Mouse (Mus musculus) embryonic facial prominence, embryonic 10.5 days (tissue): Measurements from ENCODE around the gene Tnfrsf8. TPM values are rescaled to one million over a fixed set of nuclear protein-coding genes. Genes with fewer than 3 reads are reported as not detected.
"Not testable (repeated sequence)": the region's sequence is repeated elsewhere in the genome, so short reads cannot be mapped to it uniquely, and the experiment has no call there.

Source experiments
- DNase-seq: peaks from one replicate; pipeline ENCODE4 v3.0.0-alpha.2; 2017; ENCODE audit warnings: low spot score
- H3K27ac ChIP-seq: fragments of 300-500 bp; sonication (generic); replicated peaks from 2 replicates; pipeline ENCODE4 v1.5.1; 2016; ENCODE audit warnings: mild to moderate bottlenecking
- H3K27me3 ChIP-seq: fragments of 300-500 bp; sonication (generic); replicated peaks from 2 replicates; pipeline ENCODE4 v1.6.1; 2016; ENCODE audit warnings: low read depth, mild to moderate bottlenecking; ENCODE audit not compliant: poor library complexity, severe bottlenecking
- H3K36me3 ChIP-seq: fragments of 300-500 bp; sonication (generic); replicated peaks from 2 replicates; pipeline ENCODE4 v1.6.1; 2016; ENCODE audit warnings: mild to moderate bottlenecking, moderate library complexity
- H3K4me1 ChIP-seq: fragments of 300-500 bp; sonication (generic); 2 replicates; pipeline ENCODE4 v1.6.1; 2016
- H3K4me3 ChIP-seq: fragments of 300-500 bp; sonication (generic); 2 replicates; pipeline ENCODE4 v1.5.1; 2016; ENCODE audit warnings: mild to moderate bottlenecking, moderate library complexity
- H3K9me3 ChIP-seq: fragments of 300-500 bp; sonication (generic); 2 replicates; pipeline ENCODE4 v1.6.1; 2016; ENCODE audit warnings: mild to moderate bottlenecking
- WGBS: fragments of 180-500 bp; shearing (Covaris S2); methylation state at CpG from one replicate; pipeline ENCODE4 v1.1.7; 2016; 5-methylcytosine and 5-hydroxymethylcytosine counted together
- polyA plus RNA-seq: library from polyadenylated mRNA; unstranded; fragments of >200 nt; fragmentation: Nextera tagmentation; extraction: Ambion mirVana; gene quantifications from 2 replicates; pipeline ENCODE4 v1.2.1, GENCODE M21; 2016

Gene Tnfrsf8
- polyA plus RNA-seq, 1 experiment from 2014 or later, result not detected

- H3K27ac ChIP-seq, result no peak overlapping the region
- H3K36me3 ChIP-seq, result no peaks in the 10 kb centered on the region
- H3K27me3 ChIP-seq, result no peaks in the 10 kb centered on the region
- no peak for DNase-seq
- WGBS, result 81% methylated on average over 8 of the region's 8 CpGs
- H3K4me3 ChIP-seq, result no peak overlapping the region
- H3K9me3 ChIP-seq, result no peaks in the 10 kb centered on the region
- H3K4me1 ChIP-seq, result no peaks in the 10 kb centered on the region
Measured at GRCm38 (mm10) chr4:145322995-145323627, 8.1 kb upstream of the Tnfrsf8 start.

- no peak overlapping the region for H3K4me3 ChIP-seq
- no peak for DNase-seq
- no peaks in the 10 kb centered on the region for H3K27me3 ChIP-seq
- WGBS, result 90% methylated on average over 5 of the region's 5 CpGs
- no peak overlapping the region for H3K27ac ChIP-seq
- H3K36me3 ChIP-seq, result no peaks in the 10 kb centered on the region
- no peaks in the 10 kb centered on the region for H3K9me3 ChIP-seq
- no peaks in the 10 kb centered on the region for H3K4me1 ChIP-seq
Measured at GRCm38 (mm10) chr4:145322211-145322610, 7.2 kb upstream of the Tnfrsf8 start.

GRCm38 (mm10) chr4:145320624-145321023 is 5.7 kb upstream of the Tnfrsf8 start:
- Histone ChIP-seq H3K36me3 (no peaks in the 10 kb centered on the region), H3K4me1 (no peaks in the 10 kb centered on the region), H3K4me3 (no peak overlapping the region), H3K27me3 (peaks cover 6% of the 10 kb centered on the region), H3K9me3 (no peaks in the 10 kb centered on the region), H3K27ac (no peak overlapping the region)
- WGBS, result 79% methylated on average over 4 of the region's 4 CpGs
- no peak for DNase-seq

- H3K27ac ChIP-seq, result no peak overlapping the region
- H3K36me3 ChIP-seq, result no peaks in the 10 kb centered on the region
- H3K27me3 ChIP-seq, result peaks cover 17% of the 10 kb centered on the region
- H3K4me3 ChIP-seq, result no peak overlapping the region
- DNase-seq, result no peak
- no peaks in the 10 kb centered on the region for H3K9me3 ChIP-seq
- WGBS, result 67% methylated on average over 4 of the region's 4 CpGs
- H3K4me1 ChIP-seq, result peaks cover 5% of the 10 kb centered on the region; the same call in 1 of the 2 replicates
Measured at GRCm38 (mm10) chr4:145319274-145320226, 4.6 kb upstream of the Tnfrsf8 start.

- peaks cover 5% of the 10 kb centered on the region; the same call in 1 of the 2 replicates for H3K4me1 ChIP-seq
- DNase-seq, result no peak
- H3K27me3 ChIP-seq, result peaks cover 26% of the 10 kb centered on the region
- H3K27ac ChIP-seq, result no peak overlapping the region
- H3K9me3 ChIP-seq, result no peaks in the 10 kb centered on the region
- no peak overlapping the region for H3K4me3 ChIP-seq
- no peaks in the 10 kb centered on the region for H3K36me3 ChIP-seq
- 84% methylated on average over 5 of the region's 5 CpGs for WGBS
Measured at GRCm38 (mm10) chr4:145316708-145317107, 1.7 kb upstream of the Tnfrsf8 start.

- H3K27ac ChIP-seq, result no peak overlapping the region
- no peaks in the 10 kb centered on the region for H3K9me3 ChIP-seq
- H3K4me1 ChIP-seq, result peaks cover 5% of the 10 kb centered on the region; the same call in 1 of the 2 replicates
- H3K4me3 ChIP-seq, result no peak overlapping the region
- DNase-seq, result no peak
- 90% methylated on average over 4 of the region's 4 CpGs for WGBS
- no peaks in the 10 kb centered on the region for H3K36me3 ChIP-seq
- H3K27me3 ChIP-seq, result peaks cover 26% of the 10 kb centered on the region
Measured at GRCm38 (mm10) chr4:145313966-145314365, 998 bp downstream of the Tnfrsf8 start.

- WGBS, result 90% methylated on average over 3 of the region's 3 CpGs
- no peak overlapping the region for H3K4me3 ChIP-seq
- H3K27me3 ChIP-seq, result peaks cover 26% of the 10 kb centered on the region
Measured at GRCm38 (mm10) chr4:145313256-145313655, 1.7 kb downstream of the Tnfrsf8 start.

GRCm38 (mm10) chr4:145312530-145312929 is 2.4 kb downstream of the Tnfrsf8 start:
- Histone ChIP-seq H3K27me3 (peaks cover 26% of the 10 kb centered on the region), H3K36me3 (no peaks in the 10 kb centered on the region), H3K4me1 (peaks cover 5% of the 10 kb centered on the region; the same call in 1 of the 2 replicates), H3K27ac (no peak overlapping the region), H3K4me3 (no peak overlapping the region), H3K9me3 (no peaks in the 10 kb centered on the region)
- WGBS, result 81% methylated on average over 7 of the region's 7 CpGs
- DNase-seq, result no peak

More at GRCm38 (mm10) chr4:145313256-145313655, 1.7 kb downstream of the Tnfrsf8 start:
- Histone ChIP-seq H3K36me3 (no peaks in the 10 kb centered on the region), H3K4me1 (peaks cover 5% of the 10 kb centered on the region; the same call in 1 of the 2 replicates), H3K9me3 (no peaks in the 10 kb centered on the region), H3K27ac (no peak overlapping the region)
- DNase-seq, result no peak

GRCm38 (mm10) chr4:145310859-145311258 is 4.1 kb downstream of the Tnfrsf8 start:
- peaks cover 7% of the 10 kb centered on the region; the same call in 1 of the 2 replicates for H3K4me1 ChIP-seq
- H3K36me3 ChIP-seq, result no peaks in the 10 kb centered on the region
- no peak for DNase-seq
- peaks cover 22% of the 10 kb centered on the region for H3K27me3 ChIP-seq
- H3K4me3 ChIP-seq, result no peak overlapping the region
- WGBS, result 89% methylated on average over 2 of the region's 2 CpGs
- H3K27ac ChIP-seq, result no peak overlapping the region
- H3K9me3 ChIP-seq, result no peaks in the 10 kb centered on the region

GRCm38 (mm10) chr4:145306422-145306821 is 8.5 kb downstream of the Tnfrsf8 start:
- Histone ChIP-seq H3K9me3 (no peaks in the 10 kb centered on the region), H3K27me3 (no peaks in the 10 kb centered on the region), H3K36me3 (no peaks in the 10 kb centered on the region), H3K4me1 (0 out of 2 replicates have a peak, but pooled peaks cover 3% of the 10 kb centered on the region), H3K4me3 (no peak overlapping the region), H3K27ac (no peak overlapping the region)
- DNase-seq, result no peak
- WGBS, result 41% methylated on average over 4 of the region's 4 CpGs

- H3K27ac ChIP-seq, H3K27me3 ChIP-seq, H3K4me1 ChIP-seq, DNase-seq, H3K4me3 ChIP-seq, H3K36me3 ChIP-seq, H3K9me3 ChIP-seq: not testable (repeated sequence)
- WGBS, result 50% methylated on average over 2 of the region's 2 CpGs
Measured at GRCm38 (mm10) chr4:145305661-145306362, 9.2 kb downstream of the Tnfrsf8 start.

- DNase-seq, result no peak
- Histone ChIP-seq H3K4me1 (0 out of 2 replicates have a peak, but pooled peaks cover 3% of the 10 kb centered on the region), H3K27ac (no peak overlapping the region), H3K4me3 (no peak overlapping the region), H3K36me3 (no peaks in the 10 kb centered on the region), H3K27me3 (no peaks in the 10 kb centered on the region), H3K9me3 (no peaks in the 10 kb centered on the region)
- 82% methylated on average over 4 of the region's 4 CpGs for WGBS
Measured at GRCm38 (mm10) chr4:145304109-145304508, 10.9 kb downstream of the Tnfrsf8 start.
